Mouse (Mus musculus) frontal cortex, postnatal 36 days (tissue): ENCODE measurements around the gene Smug1.

Source experiments
- DNase-seq, 2 experiments: peaks; one replicate each; pipeline ENCODE4 v3.0.0; 2022; ENCODE audit warnings: low spot score in 2 of 2

The Smug1 gene

GRCm38 (mm10) chr15:103145635-103146299 lies 21.1 kb downstream of the Smug1 start:
- no peak for DNase-seq

GRCm38 (mm10) chr15:103144176-103144575 lies 22.7 kb downstream of the Smug1 start:
- DNase-seq: no peak

- DNase-seq: peak; percentile 44 to 56
These were observed 31.4 kb downstream of the Smug1 start for GRCm38 (mm10) chr15:103135431-103135947.

GRCm38 (mm10) chr15:103134277-103135086 lies 32.4 kb downstream of the Smug1 start:
- no peak for DNase-seq

- no peak for DNase-seq
These were observed 33.1 kb downstream of the Smug1 start for GRCm38 (mm10) chr15:103133761-103134160.

- DNase-seq: no peak
These were observed 36.2 kb downstream of the Smug1 start for GRCm38 (mm10) chr15:103130729-103131128.

- no peak for DNase-seq
These were observed 37.6 kb downstream of the Smug1 start for GRCm38 (mm10) chr15:103129289-103129688.

GRCm38 (mm10) chr15:103128056-103128833 lies 38.6 kb downstream of the Smug1 start:
- no peak for DNase-seq

GRCm38 (mm10) chr15:103125982-103126381 lies 40.9 kb downstream of the Smug1 start:
- no peak for DNase-seq

GRCm38 (mm10) chr15:103124254-103124653 lies 42.6 kb downstream of the Smug1 start:
- no peak for DNase-seq

- DNase-seq: no peak
These were observed 43.5 kb downstream of the Smug1 start for GRCm38 (mm10) chr15:103123343-103123742.

- no peak for DNase-seq
These were observed 44.5 kb downstream of the Smug1 start for GRCm38 (mm10) chr15:103122372-103122771.

GRCm38 (mm10) chr15:103121416-103121815 lies 45.5 kb downstream of the Smug1 start:
- no peak for DNase-seq

GRCm38 (mm10) chr15:103120594-103120993 lies 46.3 kb downstream of the Smug1 start:
- no peak for DNase-seq

GRCm38 (mm10) chr15:103115726-103116125 lies 51.2 kb downstream of the Smug1 start:
- DNase-seq: no peak

- no peak for DNase-seq
These were observed 51.6 kb downstream of the Smug1 start for GRCm38 (mm10) chr15:103115256-103115655.

GRCm38 (mm10) chr15:103113077-103113476 lies 53.8 kb downstream of the Smug1 start:
- DNase-seq: no peak

GRCm38 (mm10) chr15:103112309-103112708 lies 54.6 kb downstream of the Smug1 start:
- DNase-seq: no peak

GRCm38 (mm10) chr15:103109940-103110339 lies 57.0 kb downstream of the Smug1 start:
- DNase-seq: no peak

- DNase-seq: no peak
These were observed 58.7 kb downstream of the Smug1 start for GRCm38 (mm10) chr15:103108066-103108676.

GRCm38 (mm10) chr15:103106201-103106600 lies 60.7 kb downstream of the Smug1 start:
- DNase-seq: no peak
